Mouse (Mus musculus): Measurements from ENCODE around the gene Babam2.

Babam2 gene

GRCm38 (mm10) chr5:31987541-31988307 lies 290.2 kb downstream of the Babam2 start:
- H3K27me3 ChIP-seq (ENCODE audit: control insufficient read depth, insufficient read depth, low read length, poor library complexity, severe bottlenecking), result no peaks in the 10 kb centered on the region
- no peak for DNase-seq (ENCODE audit: low read depth, low spot score)

GRCm38 (mm10) chr5:31997189-31997954 lies 299.9 kb downstream of the Babam2 start:
- no peak for DNase-seq (ENCODE audit: low read depth, low spot score)
- no peaks in the 10 kb centered on the region for H3K36me3 ChIP-seq (ENCODE audit: control insufficient read depth, insufficient read depth, low read length, poor library complexity, severe bottlenecking)
- no peaks in the 10 kb centered on the region for H3K27me3 ChIP-seq (ENCODE audit: control insufficient read depth, insufficient read depth, low read length, poor library complexity, severe bottlenecking)

More at GRCm38 (mm10) chr5:31987541-31988307, 290.2 kb downstream of the Babam2 start:
- H3K36me3 ChIP-seq (ENCODE audit: control insufficient read depth, insufficient read depth, low read length, poor library complexity, severe bottlenecking), result no peaks in the 10 kb centered on the region

- H3K36me3 ChIP-seq (ENCODE audit: control insufficient read depth, insufficient read depth, low read length, poor library complexity, severe bottlenecking), result no peaks in the 10 kb centered on the region
- no peak for DNase-seq (ENCODE audit: low read depth, low spot score)
- no peaks in the 10 kb centered on the region for H3K27me3 ChIP-seq (ENCODE audit: control insufficient read depth, insufficient read depth, low read length, poor library complexity, severe bottlenecking)
Observed at GRCm38 (mm10) chr5:31998806-31999205, 301.3 kb downstream of the Babam2 start.

GRCm38 (mm10) chr5:32000076-32000475 lies 302.6 kb downstream of the Babam2 start:
- no peak for DNase-seq (ENCODE audit: low read depth, low spot score)
- no peaks in the 10 kb centered on the region for H3K36me3 ChIP-seq (ENCODE audit: control insufficient read depth, insufficient read depth, low read length, poor library complexity, severe bottlenecking)
- H3K27me3 ChIP-seq (ENCODE audit: control insufficient read depth, insufficient read depth, low read length, poor library complexity, severe bottlenecking), result no peaks in the 10 kb centered on the region

- no peaks in the 10 kb centered on the region for H3K27me3 ChIP-seq (ENCODE audit: control insufficient read depth, insufficient read depth, low read length, poor library complexity, severe bottlenecking)
- H3K36me3 ChIP-seq (ENCODE audit: control insufficient read depth, insufficient read depth, low read length, poor library complexity, severe bottlenecking), result no peaks in the 10 kb centered on the region
- DNase-seq (ENCODE audit: low read depth, low spot score), result no peak
Observed at GRCm38 (mm10) chr5:32001266-32001665, 303.8 kb downstream of the Babam2 start.

- Histone ChIP-seq H3K36me3 (ENCODE audit: control insufficient read depth, insufficient read depth, low read length, poor library complexity, severe bottlenecking) (no peaks in the 10 kb centered on the region), H3K27me3 (ENCODE audit: control insufficient read depth, insufficient read depth, low read length, poor library complexity, severe bottlenecking) (no peaks in the 10 kb centered on the region)
- DNase-seq (ENCODE audit: low read depth, low spot score), result no peak
Observed at GRCm38 (mm10) chr5:32001771-32002170, 304.3 kb downstream of the Babam2 start.

GRCm38 (mm10) chr5:32008401-32008800 lies 310.9 kb downstream of the Babam2 start:
- no peaks in the 10 kb centered on the region for H3K36me3 ChIP-seq (ENCODE audit: control insufficient read depth, insufficient read depth, low read length, poor library complexity, severe bottlenecking)
- H3K27me3 ChIP-seq (ENCODE audit: control insufficient read depth, insufficient read depth, low read length, poor library complexity, severe bottlenecking), result no peaks in the 10 kb centered on the region
- DNase-seq (ENCODE audit: low read depth, low spot score), result no peak

GRCm38 (mm10) chr5:32010056-32010455 lies 312.6 kb downstream of the Babam2 start:
- Histone ChIP-seq H3K36me3 (ENCODE audit: control insufficient read depth, insufficient read depth, low read length, poor library complexity, severe bottlenecking) (no peaks in the 10 kb centered on the region), H3K27me3 (ENCODE audit: control insufficient read depth, insufficient read depth, low read length, poor library complexity, severe bottlenecking) (no peaks in the 10 kb centered on the region)
- DNase-seq (ENCODE audit: low read depth, low spot score), result no peak

- no peaks in the 10 kb centered on the region for H3K27me3 ChIP-seq (ENCODE audit: control insufficient read depth, insufficient read depth, low read length, poor library complexity, severe bottlenecking)
- DNase-seq (ENCODE audit: low read depth, low spot score), result no peak
- no peaks in the 10 kb centered on the region for H3K36me3 ChIP-seq (ENCODE audit: control insufficient read depth, insufficient read depth, low read length, poor library complexity, severe bottlenecking)
Observed at GRCm38 (mm10) chr5:32013053-32013452, 315.6 kb downstream of the Babam2 start.

- peak; percentile 8 for DNase-seq (ENCODE audit: low read depth, low spot score)
- Histone ChIP-seq H3K27me3 (ENCODE audit: control insufficient read depth, insufficient read depth, low read length, poor library complexity, severe bottlenecking) (no peaks in the 10 kb centered on the region), H3K36me3 (ENCODE audit: control insufficient read depth, insufficient read depth, low read length, poor library complexity, severe bottlenecking) (no peaks in the 10 kb centered on the region)
Observed at GRCm38 (mm10) chr5:32014786-32015185, 317.3 kb downstream of the Babam2 start.

GRCm38 (mm10) chr5:32015949-32016478 lies 318.5 kb downstream of the Babam2 start:
- H3K36me3 ChIP-seq (ENCODE audit: control insufficient read depth, insufficient read depth, low read length, poor library complexity, severe bottlenecking), result no peaks in the 10 kb centered on the region
- H3K27me3 ChIP-seq (ENCODE audit: control insufficient read depth, insufficient read depth, low read length, poor library complexity, severe bottlenecking), result no peaks in the 10 kb centered on the region
- no peak for DNase-seq (ENCODE audit: low read depth, low spot score)

GRCm38 (mm10) chr5:32017686-32018085 lies 320.2 kb downstream of the Babam2 start:
- Histone ChIP-seq H3K27me3 (ENCODE audit: control insufficient read depth, insufficient read depth, low read length, poor library complexity, severe bottlenecking) (no peaks in the 10 kb centered on the region), H3K36me3 (ENCODE audit: control insufficient read depth, insufficient read depth, low read length, poor library complexity, severe bottlenecking) (no peaks in the 10 kb centered on the region)
- DNase-seq (ENCODE audit: low read depth, low spot score), result no peak

GRCm38 (mm10) chr5:32018276-32018675 lies 320.8 kb downstream of the Babam2 start:
- no peaks in the 10 kb centered on the region for H3K27me3 ChIP-seq (ENCODE audit: control insufficient read depth, insufficient read depth, low read length, poor library complexity, severe bottlenecking)
- DNase-seq (ENCODE audit: low read depth, low spot score), result no peak
- no peaks in the 10 kb centered on the region for H3K36me3 ChIP-seq (ENCODE audit: control insufficient read depth, insufficient read depth, low read length, poor library complexity, severe bottlenecking)

GRCm38 (mm10) chr5:32029834-32030433 lies 332.4 kb downstream of the Babam2 start:
- H3K27me3 ChIP-seq (ENCODE audit: control insufficient read depth, insufficient read depth, low read length, poor library complexity, severe bottlenecking), result no peaks in the 10 kb centered on the region
- DNase-seq (ENCODE audit: low read depth, low spot score), result no peak
- H3K36me3 ChIP-seq (ENCODE audit: control insufficient read depth, insufficient read depth, low read length, poor library complexity, severe bottlenecking), result no peaks in the 10 kb centered on the region

- no peak for DNase-seq (ENCODE audit: low read depth, low spot score)
- Histone ChIP-seq H3K36me3 (ENCODE audit: control insufficient read depth, insufficient read depth, low read length, poor library complexity, severe bottlenecking) (no peaks in the 10 kb centered on the region; the same call in 1 of the 2 replicates), H3K27me3 (ENCODE audit: control insufficient read depth, insufficient read depth, low read length, poor library complexity, severe bottlenecking) (no peaks in the 10 kb centered on the region)
Observed at GRCm38 (mm10) chr5:32033185-32033584, 335.7 kb downstream of the Babam2 start.
